Comparison of ENCODE assay signal across 1 mouse cellular context in the genomic region with DNA sequence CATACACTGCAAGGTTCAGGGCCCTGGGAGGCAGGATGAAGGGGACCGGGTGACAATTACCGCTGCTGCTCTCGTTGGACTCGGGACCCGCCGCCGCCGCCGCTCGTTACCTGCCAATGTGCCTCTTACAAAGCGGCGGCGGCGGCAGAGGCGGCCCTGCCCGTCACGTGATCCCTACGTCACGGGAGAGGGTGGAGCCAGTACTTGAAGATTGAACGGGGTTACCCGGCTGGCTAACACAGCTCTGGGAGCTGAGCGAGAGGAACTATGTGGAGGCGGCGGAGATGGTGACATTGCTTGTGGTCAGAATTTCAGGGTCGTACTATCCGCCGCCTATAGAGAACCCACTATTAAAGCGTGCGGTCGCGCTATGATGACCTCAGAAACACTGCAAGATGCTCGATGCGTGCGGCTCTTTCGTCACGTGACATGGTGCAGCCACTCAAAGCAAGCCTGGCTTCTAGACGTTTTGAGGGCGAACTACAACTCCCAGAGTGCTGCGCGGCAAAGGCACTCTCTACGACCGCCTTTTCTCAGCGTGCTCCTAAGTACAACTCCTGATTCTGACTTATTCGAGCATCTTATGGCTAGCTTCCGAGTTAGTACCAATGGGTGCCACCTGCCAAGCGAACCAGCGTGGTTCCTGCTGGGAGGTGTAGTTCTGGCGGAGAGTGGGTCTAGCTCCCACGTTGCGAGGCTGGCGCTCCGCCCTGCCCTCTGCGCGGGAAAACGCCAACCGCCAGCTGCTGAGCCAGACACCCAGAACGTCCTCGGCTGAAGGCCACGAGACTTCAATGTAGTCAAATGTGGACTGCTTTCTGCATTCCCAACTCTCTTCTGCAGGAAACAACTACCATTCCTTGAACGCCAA.
TF ChIP-seq lines count a peak whose summit lies in the region.

Gene Ubap2 (minus strand): TSS at position 165 of the 871 bp plus-strand sequence.

TF ChIP-seq in MEL, 35 proteins besides CTCF, POLR2A, EP300 and RAD21 (continued from another document):
- TF ChIP-seq USF2 (IDR thresholded peaks at IDR 0.05; ENCODE audit: borderline replicate concordance in 1 of 2, insufficient read depth in 1 of 2, low read depth in 1 of 2, low read length in 2 of 2) (peak; percentile 86 to 90; a peak in 3 of 4 replicates), NELFE (IDR thresholded peaks at IDR 0.05; ENCODE audit: low read depth, low read length) (peak; percentile 94), ETS1 (IDR thresholded peaks at IDR 0.05; ENCODE audit: low read depth, low read length) (peak; percentile 18; the same call in 1 of the 2 replicates), SIN3A (IDR thresholded peaks at IDR 0.05; ENCODE audit: low read length) (peak; percentile 88), HCFC1 (IDR thresholded peaks at IDR 0.05; ENCODE audit: low read depth, low read length) (peak; percentile 93), ZMIZ1 (IDR thresholded peaks at IDR 0.05; ENCODE audit: low read depth, low read length) (peak; percentile 83), UBTF (IDR thresholded peaks at IDR 0.05; ENCODE audit: borderline replicate concordance, insufficient read depth, low read depth, low read length) (no peak), POLR2AphosphoS5 (IDR thresholded peaks at IDR 0.05; ENCODE audit: borderline replicate concordance, low read depth, low read length) (no peak), KAT2A (conservative IDR thresholded peaks at IDR 0.05; ENCODE audit: low read depth, low read length) (peak; percentile 75), MYC (IDR thresholded peaks at IDR 0.05; ENCODE audit: low read depth, low read length) (peak; percentile 97)
TF ChIP-seq in MEL: peak in this region for 20.
